In genomic region chr11:109873161-109873775, GRCm38 (mm10) we compare ENCODE assay signal across 10 mouse cellular contexts. TPM values are rescaled to one million over a fixed set of nuclear protein-coding genes. Genes with fewer than 3 reads are reported as not detected.
DNase-seq lines count a peak whose midpoint lies in the region; ATAC-seq and TF ChIP-seq lines count a peak whose summit lies in the region.
"Had no signal": no experiment of that assay in that cellular context is flagged by ENCODE, and none has a peak within 500 bp of the region (broad histone marks: within the 10 kb centered on the region; RNA-seq: fewer than 3 reads in every experiment).

No protein-coding gene starts in this region.

- H3K9ac ChIP-seq in heart, adult 2 months (ENCODE audit: low read depth, low read length) = no peak overlapping the region
- H3K9ac ChIP-seq in heart, embryonic 12.5 days = no peak overlapping the region
- no peak overlapping the region for H3K9ac ChIP-seq in heart, embryonic 13.5 days

- WGBS in heart, adult 2 months = 36% methylated on average over 9 of the region's 9 CpGs
- WGBS in heart, embryonic 12.5 days = 42% methylated on average over 9 of the region's 9 CpGs
- WGBS in heart, embryonic 13.5 days = 42% methylated on average over 9 of the region's 9 CpGs

- peak overlapping the region; percentile 55 for H3K27ac ChIP-seq in heart, adult 2 months
- H3K27ac ChIP-seq in heart, embryonic 12.5 days (ENCODE audit: poor library complexity, severe bottlenecking) = no peak overlapping the region
- H3K27ac ChIP-seq in heart, embryonic 13.5 days (replicated peaks) = peak overlapping the region; percentile 50; the same call in 1 of the 2 replicates

- peak in 1 of 2 experiments; percentile 32 for DNase-seq in heart, adult 2 months
- DNase-seq in testis, postnatal 10 days (ENCODE audit: low spot score) = peak; percentile 52
- DNase-seq in testis, postnatal 14 days (ENCODE audit: low spot score) = no peak
- peak; percentile 73 for DNase-seq in retina, embryonic 14.5 days (ENCODE audit: low spot score)
- no peak for DNase-seq in c-Kit-positive CD71-positive TER-119-positive erythroid progenitor cells, embryonic 14.5 days (ENCODE audit: low spot score)
- no peak for DNase-seq in cerebellum, adult 11-12 months

- peak; percentile 75 for TF ChIP-seq CTCF in heart, adult 2 months (IDR thresholded peaks at IDR 0.05)

- H3K9me3 ChIP-seq in heart, embryonic 12.5 days (replicated peaks) = no peaks in the 10 kb centered on the region
- no peaks in the 10 kb centered on the region for H3K9me3 ChIP-seq in heart, embryonic 13.5 days

- no peak overlapping the region for H3K4me3 ChIP-seq in heart, adult 2 months
- no peak overlapping the region for H3K4me3 ChIP-seq in heart, embryonic 12.5 days
- H3K4me3 ChIP-seq in heart, embryonic 13.5 days = no peak overlapping the region

- H3K36me3 ChIP-seq in heart, adult 2 months (ENCODE audit: control insufficient read depth, insufficient read depth, low read length) = peaks cover 2% of the 10 kb centered on the region; the same call in 1 of the 2 replicates
- H3K36me3 ChIP-seq in heart, embryonic 12.5 days = no peaks in the 10 kb centered on the region
- no peaks in the 10 kb centered on the region for H3K36me3 ChIP-seq in heart, embryonic 13.5 days

- no peak for ATAC-seq in heart, embryonic 12.5 days (ENCODE audit: insufficient number of reproducible peaks, low FRiP score)
- ATAC-seq in heart, embryonic 13.5 days (ENCODE audit: extremely low read depth, insufficient number of reproducible peaks, low FRiP score, low TSS enrichment) = no peak

- no peak for TF ChIP-seq EP300 in heart, adult 2 months (IDR thresholded peaks at IDR 0.05; ENCODE audit: insufficient read depth, low read depth, low read length)

- H3K79me2 ChIP-seq in heart, adult 2 months (replicated peaks; ENCODE audit: control insufficient read depth, insufficient read depth, low read length) = no peaks in the 10 kb centered on the region

- no peak for TF ChIP-seq POLR2A in heart, adult 2 months (IDR thresholded peaks at IDR 0.05; ENCODE audit: insufficient read depth, low read depth, low read length)

- H3K4me2 ChIP-seq in heart, embryonic 12.5 days = no peak overlapping the region
- peak overlapping the region; percentile 26; the same call in 1 of the 2 replicates for H3K4me2 ChIP-seq in heart, embryonic 13.5 days

- intact Hi-C loops in heart, adult 2 months (cut with DNase I) = loop anchor here (1.0 kb wide), 1 partner anchor 395 kb away; no protein-coding TSS in a partner anchor

- peaks cover 13% of the 10 kb centered on the region for H3K4me1 ChIP-seq in heart, adult 2 months (ENCODE audit: control insufficient read depth, insufficient read depth, low read length)
- no peaks in the 10 kb centered on the region for H3K4me1 ChIP-seq in heart, embryonic 12.5 days (replicated peaks)
- no peaks in the 10 kb centered on the region for H3K4me1 ChIP-seq in heart, embryonic 13.5 days

- no peaks in the 10 kb centered on the region; the same call in 1 of the 2 replicates for H3K27me3 ChIP-seq in heart, adult 2 months (ENCODE audit: control insufficient read depth, insufficient read depth, low read length)
- peaks cover 6% of the 10 kb centered on the region; the same call in 1 of the 2 replicates for H3K27me3 ChIP-seq in heart, embryonic 12.5 days (replicated peaks)
- peaks cover 10% of the 10 kb centered on the region for H3K27me3 ChIP-seq in heart, embryonic 13.5 days (replicated peaks)

RNA-seq across cellular contexts. Expression of gene 1700012B07Rik, which starts 45.4 kb away (rescaled TPM):
- not detected for total RNA-seq in heart, adult 2 months (2021)
- polyA plus RNA-seq in heart, adult 2 months (2012; rRNA removed) = not detected in 2 replicates
- polyA plus RNA-seq in heart, embryonic 12.5 days (2016; fragmentation: Nextera tagmentation; extraction: Ambion mirVana) = not detected in 2 replicates
- not detected in 2 replicates for polyA plus RNA-seq in heart, embryonic 13.5 days (2015; fragmentation: Nextera tagmentation; extraction: Ambion mirVana)
- total RNA-seq: layer of hippocampus, postnatal 10 days; neutrophil, adult 5-6 weeks had no signal

Comparison
In these comparisons a context has a peak if more than half of its experiments do, and no peak if none do; other contexts are left out.
1. DNase-seq: peak in testis, postnatal 10 days (single experiment) and retina, embryonic 14.5 days (single experiment); none in testis, postnatal 14 days (single experiment), c-Kit-positive CD71-positive TER-119-positive erythroid progenitor cells, embryonic 14.5 days (single experiment) and cerebellum, adult 11-12 months (single experiment).